Comparison of ENCODE assay signal across 8 mouse cellular contexts in the genomic region with DNA sequence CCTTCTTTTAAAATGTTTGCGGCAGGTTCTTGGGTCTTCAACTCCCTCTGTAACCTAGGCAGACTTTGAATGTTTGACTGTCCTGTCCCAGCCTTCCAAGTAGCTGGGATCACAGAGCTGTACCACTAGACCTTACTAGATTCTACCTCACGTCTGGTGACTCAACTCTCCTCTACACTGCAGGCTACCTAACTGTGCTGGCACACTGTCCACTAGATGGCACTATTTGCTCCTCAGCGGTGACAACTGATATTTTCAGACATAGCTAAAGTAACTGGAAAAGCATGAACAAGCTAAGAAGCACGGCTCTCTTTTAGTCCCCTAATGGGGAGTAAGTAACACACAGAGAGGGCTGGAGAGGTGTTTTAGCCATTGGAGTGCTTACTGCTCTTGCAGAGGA. TPM values are rescaled to one million over a fixed set of nuclear protein-coding genes. Genes with fewer than 3 reads are reported as not detected.
A peak's percentile ranks its signal among the peaks of the same experiment; 100 is the strongest.
DNase-seq lines count a peak whose midpoint lies in the region; ATAC-seq lines count a peak whose summit lies in the region.

No protein-coding gene starts in this region.

- peak; percentile 7 to 34 for DNase-seq in heart, adult 9 months (ENCODE audit: low spot score in 2 of 2)
- peak; percentile 67 for DNase-seq in adrenal gland, postnatal 10 days
- DNase-seq in embryo, embryonic 9.5 days (ENCODE audit: extremely low spot score) = peak; percentile 54
- peak; percentile 4 for DNase-seq in heart, postnatal 25 days (ENCODE audit: low spot score)
- peak; percentile 14 to 47 for DNase-seq in layer of hippocampus, postnatal 25 days (ENCODE audit: extremely low spot score in 1 of 2, low spot score in 1 of 2)
- peak; percentile 77 for DNase-seq in lung, postnatal 10 days
- DNase-seq in right cerebral cortex, postnatal 25 days = peak; percentile 29

- no peak overlapping the region for H3K9ac ChIP-seq in heart, embryonic 11.5 days (ENCODE audit: low read depth, low read length)

- no peak overlapping the region for H3K4me2 ChIP-seq in heart, embryonic 11.5 days

- ATAC-seq in heart, embryonic 11.5 days (replicated peaks; ENCODE audit: insufficient number of reproducible peaks, low FRiP score, low TSS enrichment) = no peak

- H3K36me3 ChIP-seq in heart, embryonic 11.5 days (ENCODE audit: control insufficient read depth, insufficient read depth, low read length) = peaks cover 17% of the 10 kb centered on the region

- no peak overlapping the region for H3K27ac ChIP-seq in heart, embryonic 11.5 days (ENCODE audit: low read depth, low read length)

- H3K27me3 ChIP-seq in heart, embryonic 11.5 days (ENCODE audit: control insufficient read depth, insufficient read depth, low read length) = no peaks in the 10 kb centered on the region

- H3K4me3 ChIP-seq in heart, embryonic 11.5 days (ENCODE audit: low read depth, low read length) = no peak overlapping the region

- intact Hi-C loops in heart, postnatal 25 days (cut with DNase I) = loop anchor here (1.0 to 5.0 kb wide), 2 partner anchors 26 to 91 kb away; no protein-coding TSS in a partner anchor

- no peaks in the 10 kb centered on the region for H3K9me3 ChIP-seq in heart, embryonic 11.5 days (replicated peaks; ENCODE audit: control insufficient read depth, low read length)

- 31% methylated on average over 4 of the region's 4 CpGs for WGBS in heart, embryonic 11.5 days (ENCODE audit: insufficient replicate concordance)

- H3K4me1 ChIP-seq in heart, embryonic 11.5 days (ENCODE audit: control insufficient read depth, insufficient read depth, low read length) = no peaks in the 10 kb centered on the region

RNA-seq across cellular contexts. Expression of a gene that starts 8.3 kb away (rescaled TPM):
- 0.42 and 0.67 TPM in 2 replicates for polyA plus RNA-seq in heart, embryonic 11.5 days (2014; fragmentation: Nextera tagmentation; extraction: Ambion mirVana)
- total RNA-seq in adrenal gland, postnatal 10 days (2021) = under 1 TPM; 0.30 to 0.33 TPM
- total RNA-seq in heart, postnatal 25 days (2021) = under 1 TPM in 1 of 2 experiments, not detected in 1; 0.42 TPM
- total RNA-seq in layer of hippocampus, postnatal 25 days (2021) = under 1 TPM; 0.39 to 0.89 TPM

RNA-seq across cellular contexts. Expression of a gene that starts 10.2 kb away (rescaled TPM):
- polyA plus RNA-seq in heart, embryonic 11.5 days (2014; fragmentation: Nextera tagmentation; extraction: Ambion mirVana) = 90.4 and 99.8 TPM in 2 replicates
- total RNA-seq in adrenal gland, postnatal 10 days (2021) = 10 to 100 TPM; 54.1 to 64.3 TPM
- 10 to 100 TPM; 75.1 to 83.7 TPM for total RNA-seq in heart, postnatal 25 days (2021)
- 10 to 100 TPM; 65.8 to 73.0 TPM for total RNA-seq in layer of hippocampus, postnatal 25 days (2021)

RNA-seq across cellular contexts. Expression of a gene that starts 39.5 kb away (rescaled TPM):
- polyA plus RNA-seq in heart, embryonic 11.5 days (2014; fragmentation: Nextera tagmentation; extraction: Ambion mirVana) = 1.0 and 1.7 TPM in 2 replicates
- under 1 TPM; 0.51 to 0.88 TPM for total RNA-seq in adrenal gland, postnatal 10 days (2021)
- total RNA-seq in heart, postnatal 25 days (2021) = under 1 TPM; 0.03 to 0.06 TPM
- under 1 TPM; 0.30 to 0.31 TPM for total RNA-seq in layer of hippocampus, postnatal 25 days (2021)

RNA-seq across cellular contexts. Expression of a gene that starts 40.2 kb away (rescaled TPM):
- 15.5 and 18.8 TPM in 2 replicates for polyA plus RNA-seq in heart, embryonic 11.5 days (2014; fragmentation: Nextera tagmentation; extraction: Ambion mirVana)
- total RNA-seq in adrenal gland, postnatal 10 days (2021) = 10 to 100 TPM; 30.1 to 35.3 TPM
- total RNA-seq in heart, postnatal 25 days (2021) = 10 to 100 TPM; 12.3 to 12.6 TPM
- total RNA-seq in layer of hippocampus, postnatal 25 days (2021) = 10 to 100 TPM; 31.6 to 40.0 TPM

Comparison
In these comparisons a context has a peak if more than half of its experiments do, and no peak if none do; other contexts are left out.
1. DNase-seq: peak in every context shown above with its lines; median percentile 77 in lung, postnatal 10 days; 67 in adrenal gland, postnatal 10 days; 54 in embryo, embryonic 9.5 days; 30 in layer of hippocampus, postnatal 25 days; 29 in right cerebral cortex, postnatal 25 days; 20 in heart, adult 9 months; 4 in heart, postnatal 25 days.